Mouse (Mus musculus) lung, adult 2 months (tissue): Measurements from ENCODE around the gene Afdn.

ENCODE experiments used
- CTCF ChIP-seq: fragments of 200-500 bp; IDR thresholded peaks from 2 replicates; pipeline ENCODE4 v1.5.1; 2011; ENCODE audit warnings: mild to moderate bottlenecking, low read length, control low read depth; ENCODE audit not compliant: insufficient read depth
- POLR2A ChIP-seq: fragments of 200-500 bp; IDR thresholded peaks from 2 replicates; pipeline ENCODE4 v1.6.1; 2011; ENCODE audit warnings: low read depth, mild to moderate bottlenecking, control low read depth, low read length, borderline replicate concordance; ENCODE audit errors: extremely low read depth

GRCm38 (mm10) chr17:13747681-13748080 is 12.7 kb upstream of the Afdn start:
- TF ChIP-seq CTCF (no peak), POLR2A (no peak)
